28 mouse cellular contexts compared by ENCODE assay signal in the genomic region with DNA sequence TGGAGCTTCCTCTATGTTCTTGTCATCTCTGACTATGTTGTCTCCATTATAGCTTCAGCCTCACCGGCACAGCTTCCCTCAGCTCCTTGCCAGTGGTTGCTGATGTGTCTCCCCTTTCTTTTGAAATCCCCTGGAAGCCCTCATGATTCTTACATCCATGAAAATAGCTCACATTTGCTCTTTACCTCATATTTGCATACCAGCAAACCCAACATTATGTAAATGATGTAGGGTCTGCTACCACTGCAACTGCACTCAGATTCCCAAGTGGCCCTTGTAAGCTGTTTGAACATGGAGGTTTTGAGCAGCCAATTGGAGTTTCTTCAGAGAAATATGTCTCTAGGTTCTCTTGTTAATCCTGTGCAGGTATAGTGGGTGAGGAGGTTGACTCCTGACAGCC.
"Had no signal": no experiment of that assay in that cellular context is flagged by ENCODE, and none has a peak within 500 bp of the region (broad histone marks: within the 10 kb centered on the region; RNA-seq: fewer than 3 reads in every experiment).

No protein-coding gene starts in this region.

- H3K4me1 ChIP-seq: limb, embryonic 10.5 days; limb, embryonic 12.5 days; limb, embryonic 13.5 days; limb, embryonic 15.5 days; liver, embryonic 12.5 days; liver, embryonic 13.5 days; liver, embryonic 15.5 days; lung, embryonic 15.5 days; midbrain, embryonic 12.5 days had no signal

- H3K9me3 ChIP-seq: limb, embryonic 10.5 days; limb, embryonic 12.5 days; limb, embryonic 13.5 days; limb, embryonic 15.5 days; liver, embryonic 12.5 days; liver, embryonic 13.5 days; liver, embryonic 15.5 days; lung, embryonic 15.5 days; megakaryocyte, embryonic 14.5 days; midbrain, embryonic 12.5 days; midbrain, embryonic 13.5 days; midbrain, embryonic 15.5 days had no signal

- H3K4me3 ChIP-seq: left cerebral cortex, adult 2 months; limb, embryonic 10.5 days; limb, embryonic 12.5 days; limb, embryonic 13.5 days; limb, embryonic 15.5 days; liver, embryonic 12.5 days; liver, embryonic 13.5 days; liver, embryonic 15.5 days; lung, embryonic 15.5 days; megakaryocyte, embryonic 14.5 days; midbrain, embryonic 12.5 days; midbrain, embryonic 13.5 days; midbrain, embryonic 15.5 days; myocyte had no signal

- DNase-seq: left cerebral cortex, postnatal 4 days; liver, embryonic 13.5 days; liver, postnatal 0 days; lung, adult 18-20 months; lung, adult 2 months; lung, embryonic 14.5 days; lung, postnatal 10 days; lung, postnatal 14 days; lung, postnatal 36 days; lung, postnatal 4 days; midbrain, embryonic 14.5 days had no signal

- H3K4me2 ChIP-seq: limb, embryonic 12.5 days; limb, embryonic 13.5 days; limb, embryonic 15.5 days; liver, embryonic 11.5 days; liver, embryonic 12.5 days; liver, embryonic 13.5 days; liver, embryonic 15.5 days; lung, embryonic 14.5 days; lung, embryonic 15.5 days; midbrain, embryonic 11.5 days; midbrain, embryonic 12.5 days; midbrain, embryonic 13.5 days; midbrain, embryonic 15.5 days had no signal

- H3K27ac ChIP-seq: left cerebral cortex, adult 2 months; limb, embryonic 10.5 days; limb, embryonic 12.5 days; limb, embryonic 13.5 days; limb, embryonic 15.5 days; liver, embryonic 12.5 days; liver, embryonic 13.5 days; liver, embryonic 14.5 days; liver, embryonic 15.5 days; lung, embryonic 15.5 days; macrophage; midbrain, embryonic 12.5 days; midbrain, embryonic 13.5 days; midbrain, embryonic 15.5 days had no signal

- H3K36me3 ChIP-seq: limb, embryonic 10.5 days; limb, embryonic 12.5 days; limb, embryonic 13.5 days; limb, embryonic 15.5 days; liver, embryonic 12.5 days; liver, embryonic 13.5 days; liver, embryonic 15.5 days; lung, embryonic 15.5 days; midbrain, embryonic 12.5 days; midbrain, embryonic 13.5 days; midbrain, embryonic 15.5 days had no signal

- H3K9ac ChIP-seq: limb, embryonic 12.5 days; limb, embryonic 13.5 days; limb, embryonic 15.5 days; liver, embryonic 12.5 days; liver, embryonic 13.5 days; liver, embryonic 14.5 days; liver, embryonic 15.5 days; liver, postnatal 0 days; lung, embryonic 14.5 days; lung, embryonic 15.5 days; midbrain, embryonic 12.5 days; midbrain, embryonic 13.5 days; midbrain, embryonic 15.5 days had no signal

- H3K27me3 ChIP-seq: limb, embryonic 12.5 days; limb, embryonic 13.5 days; limb, embryonic 15.5 days; liver, embryonic 12.5 days; liver, embryonic 13.5 days; liver, embryonic 15.5 days; lung, embryonic 15.5 days; megakaryocyte, embryonic 14.5 days; midbrain, embryonic 12.5 days; midbrain, embryonic 13.5 days; midbrain, embryonic 15.5 days had no signal
